ENCODE assay signal across 10 mouse cellular contexts in the genomic region with DNA sequence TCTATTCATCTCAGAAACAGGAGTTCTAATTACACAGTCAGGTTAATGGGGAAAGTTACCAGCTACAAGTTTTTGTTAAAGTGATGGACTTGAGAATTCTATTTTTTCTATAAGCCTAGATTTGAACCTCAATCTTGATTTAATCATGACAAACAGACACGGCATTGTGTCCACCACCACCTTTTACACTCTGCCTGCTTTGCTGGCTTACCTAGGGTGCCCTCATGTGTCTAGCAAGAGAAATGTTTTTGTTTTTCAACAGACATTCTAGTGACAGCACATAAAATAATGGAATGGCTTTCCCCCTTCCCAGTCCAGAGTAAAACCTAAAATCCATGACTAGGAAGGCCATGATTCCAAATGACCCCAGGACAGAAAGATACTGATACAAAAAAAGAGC. TPM values are rescaled to one million over a fixed set of nuclear protein-coding genes. Genes with fewer than 3 reads are reported as not detected.
DNase-seq lines count a peak whose midpoint lies in the region; ATAC-seq and TF ChIP-seq lines count a peak whose summit lies in the region.
"Had no signal": no experiment of that assay in that cellular context is flagged by ENCODE, and none has a peak within 500 bp of the region (broad histone marks: within the 10 kb centered on the region; RNA-seq: fewer than 3 reads in every experiment).

No protein-coding gene starts in this region.

- no peak overlapping the region for H3K27ac ChIP-seq in heart, embryonic 11.5 days (ENCODE audit: low read depth, low read length)
- no peak overlapping the region for H3K27ac ChIP-seq in midbrain, embryonic 15.5 days
- H3K27ac ChIP-seq: heart, embryonic 15.5 days; liver, embryonic 13.5 days had no signal

- no peak overlapping the region for H3K4me3 ChIP-seq in heart, embryonic 11.5 days (ENCODE audit: low read depth, low read length)
- H3K4me3 ChIP-seq in lung, adult 2 months (replicated peaks; ENCODE audit: extremely low read depth, low read depth, low read length) = no peak overlapping the region
- no peak overlapping the region for H3K4me3 ChIP-seq in midbrain, embryonic 15.5 days
- H3K4me3 ChIP-seq: heart, embryonic 15.5 days; liver, embryonic 13.5 days had no signal

- peak; percentile 36 for DNase-seq in heart, adult 11 months
- DNase-seq in lung, adult 2 months = no peak
- DNase-seq in lung, postnatal 4 days = no peak
- DNase-seq in brain, embryonic 14.5 days (ENCODE audit: low read depth) = peak; percentile 79
- no peak for DNase-seq in right cerebral cortex, postnatal 10 days (ENCODE audit: low spot score in 2 of 2)
- DNase-seq in cerebellum, adult 9-11 months = no peak
- DNase-seq: liver, embryonic 13.5 days had no signal

- no peaks in the 10 kb centered on the region; the same call in 1 of the 2 replicates for H3K36me3 ChIP-seq in heart, embryonic 11.5 days (ENCODE audit: control insufficient read depth, insufficient read depth, low read length)
- 0 out of 2 replicates have a peak, but pooled peaks cover 10% of the 10 kb centered on the region for H3K36me3 ChIP-seq in midbrain, embryonic 15.5 days (replicated peaks)
- H3K36me3 ChIP-seq: heart, embryonic 15.5 days had no signal

- H3K4me1 ChIP-seq in heart, embryonic 11.5 days (ENCODE audit: control insufficient read depth, insufficient read depth, low read length) = no peaks in the 10 kb centered on the region
- peaks cover 4% of the 10 kb centered on the region; the same call in 1 of the 2 replicates for H3K4me1 ChIP-seq in lung, adult 2 months (ENCODE audit: control insufficient read depth, insufficient read depth, low read length)
- H3K4me1 ChIP-seq in midbrain, embryonic 15.5 days = no peaks in the 10 kb centered on the region
- H3K4me1 ChIP-seq: heart, embryonic 15.5 days; liver, embryonic 13.5 days had no signal

- no peak overlapping the region for H3K9ac ChIP-seq in heart, embryonic 11.5 days (ENCODE audit: low read depth, low read length)
- H3K9ac ChIP-seq in midbrain, embryonic 15.5 days = no peak overlapping the region
- H3K9ac ChIP-seq: heart, embryonic 15.5 days; liver, embryonic 13.5 days had no signal

- no peaks in the 10 kb centered on the region for H3K27me3 ChIP-seq in heart, embryonic 11.5 days (ENCODE audit: control insufficient read depth, insufficient read depth, low read length)
- no peaks in the 10 kb centered on the region for H3K27me3 ChIP-seq in midbrain, embryonic 15.5 days (replicated peaks)
- H3K27me3 ChIP-seq: heart, embryonic 15.5 days; liver, embryonic 13.5 days had no signal

- ATAC-seq in heart, embryonic 11.5 days (replicated peaks; ENCODE audit: insufficient number of reproducible peaks, low FRiP score, low TSS enrichment) = no peak
- ATAC-seq in midbrain, embryonic 15.5 days (replicated peaks) = peak; percentile 74

- TF ChIP-seq CTCF in lung, adult 2 months (IDR thresholded peaks at IDR 0.05; ENCODE audit: insufficient read depth, low read length) = peak; percentile 33
- peak; percentile 66; the same call in 1 of the 2 replicates for TF ChIP-seq CTCF in brain, embryonic 14.5 days (IDR thresholded peaks at IDR 0.05; ENCODE audit: borderline replicate concordance, extremely low read depth, insufficient read depth, insufficient read length)

- 15% methylated on average over 1 of the region's 1 CpGs for WGBS in heart, embryonic 11.5 days (ENCODE audit: insufficient replicate concordance)
- 5% methylated on average over 1 of the region's 1 CpGs for WGBS in lung, adult 2 months
- whole genome bisulfite sequencing in midbrain, embryonic 15.5 days = 2% methylated on average over 1 of the region's 1 CpGs

- no peak for TF ChIP-seq POLR2A in lung, adult 2 months (IDR thresholded peaks at IDR 0.05; ENCODE audit: borderline replicate concordance, extremely low read depth, low read depth, low read length)
- TF ChIP-seq POLR2A in brain, embryonic 14.5 days (IDR thresholded peaks at IDR 0.05; ENCODE audit: borderline replicate concordance, extremely low read depth, insufficient read depth, insufficient read length, poor library complexity, severe bottlenecking) = no peak

- H3K9me3 ChIP-seq in heart, embryonic 11.5 days (replicated peaks; ENCODE audit: control insufficient read depth, low read length) = no peaks in the 10 kb centered on the region
- H3K9me3 ChIP-seq in midbrain, embryonic 15.5 days = no peaks in the 10 kb centered on the region
- H3K9me3 ChIP-seq: heart, embryonic 15.5 days; liver, embryonic 13.5 days had no signal

- no peak overlapping the region for H3K4me2 ChIP-seq in heart, embryonic 11.5 days
- H3K4me2 ChIP-seq in midbrain, embryonic 15.5 days = no peak overlapping the region
- H3K4me2 ChIP-seq: heart, embryonic 15.5 days; liver, embryonic 13.5 days had no signal

RNA-seq across cellular contexts. Expression of a gene that starts 46.6 kb away (rescaled TPM):
- polyA plus RNA-seq in heart, embryonic 11.5 days (2014; fragmentation: Nextera tagmentation; extraction: Ambion mirVana) = 18.9 and 21.6 TPM in 2 replicates
- polyA plus RNA-seq in lung, adult 2 months (2012; rRNA removed) = 0.10 and 0.39 TPM in 2 replicates
- 5.3 and 6.8 TPM in 2 replicates for polyA plus RNA-seq in brain, embryonic 14.5 days (2012; rRNA removed)
- polyA plus RNA-seq in midbrain, embryonic 15.5 days (2015; fragmentation: Nextera tagmentation; extraction: Ambion mirVana) = 2.7 and 2.8 TPM in 2 replicates

Comparison
In these comparisons a context has a peak if more than half of its experiments do, and no peak if none do; other contexts are left out.
1. DNase-seq: peak in heart, adult 11 months (single experiment) and brain, embryonic 14.5 days (single experiment); none in lung, adult 2 months (single experiment), lung, postnatal 4 days (0 of 2), right cerebral cortex, postnatal 10 days (0 of 2) and cerebellum, adult 9-11 months (single experiment).